Mouse (Mus musculus) small intestine, adult 2 months (tissue): ENCODE results near the gene Tex47. TPM values are rescaled to one million over a fixed set of nuclear protein-coding genes. Genes with fewer than 3 reads are reported as not detected.

Source experiments
- H3K27ac ChIP-seq: fragments of 200-500 bp; 2 replicates; pipeline ENCODE4 v1.5.1; 2012; ENCODE audit warnings: low read depth, low read length, control low read depth, inconsistent platforms; ENCODE audit not compliant: insufficient read depth
- H3K27me3 ChIP-seq: fragments of 200-500 bp; 2 replicates; pipeline ENCODE4 v1.6.1; 2012; ENCODE audit warnings: mild to moderate bottlenecking, moderate library complexity, low read length, inconsistent platforms; ENCODE audit not compliant: control insufficient read depth, insufficient read depth
- H3K36me3 ChIP-seq: fragments of 200-500 bp; 2 replicates; pipeline ENCODE4 v1.6.1; 2012; ENCODE audit warnings: mild to moderate bottlenecking, low read length, control low read depth, inconsistent platforms; ENCODE audit not compliant: control insufficient read depth, insufficient read depth
- H3K4me1 ChIP-seq: fragments of 200-500 bp; 2 replicates; pipeline ENCODE4 v1.6.1; 2012; ENCODE audit warnings: low read length, inconsistent platforms, mixed read lengths; ENCODE audit not compliant: control insufficient read depth, insufficient read depth, insufficient read length
- H3K4me3 ChIP-seq: fragments of 200-500 bp; 2 replicates; pipeline ENCODE4 v1.5.1; 2012; ENCODE audit warnings: low read depth, mild to moderate bottlenecking, control low read depth, inconsistent platforms, low read length, moderate library complexity
- CTCF ChIP-seq: fragments of 200-500 bp; IDR thresholded peaks from 2 replicates; pipeline ENCODE4 v1.5.1; 2012; ENCODE audit warnings: low read depth, mild to moderate bottlenecking, control low read depth, inconsistent platforms, low read length, moderate library complexity, mixed read lengths; ENCODE audit not compliant: insufficient replicate concordance, insufficient read length; ENCODE audit errors: extremely low read depth
- POLR2A ChIP-seq: fragments of 200-500 bp; IDR thresholded peaks from 2 replicates; pipeline ENCODE4 v1.6.1; 2012; ENCODE audit warnings: low read depth, mild to moderate bottlenecking, control low read depth, inconsistent platforms, low read length, moderate library complexity
- WGBS: fragments of 180-500 bp; shearing (Covaris S2); methylation state at CpG from one replicate; pipeline ENCODE4 v1.1.7; 2018; 5-methylcytosine and 5-hydroxymethylcytosine counted together
- polyA plus RNA-seq: library from polyadenylated mRNA; depleted of rRNA; stranded (reverse); fragments of >200 nt; gene quantifications from 2 replicates; pipeline ENCODE4 v1.2.3, GENCODE M21; 2012; rRNA removed

Tex47 gene
- polyA plus RNA-seq, result not detected in 2 replicates

DNA sequence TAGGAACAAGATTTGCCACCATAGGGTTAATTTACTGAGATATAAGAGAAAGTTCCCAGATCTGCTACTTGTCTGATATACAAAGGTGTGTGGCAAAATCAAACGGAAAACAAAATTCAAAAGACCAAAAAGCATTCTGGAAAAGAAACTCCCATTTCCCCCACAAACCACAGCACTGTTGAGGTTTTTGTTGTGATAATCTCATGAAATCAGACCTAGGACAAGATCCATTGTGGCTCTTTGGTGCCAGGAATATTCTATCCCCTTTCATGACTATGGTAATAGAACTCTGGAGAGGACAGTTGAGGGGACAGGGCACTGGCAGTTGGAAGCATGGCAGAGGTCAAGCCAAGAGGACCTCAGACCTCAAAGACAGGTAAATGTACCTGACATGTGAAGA is at the start of gene Tex47:
Gene Tex47, plus strand, starts transcription at position 301 of the 400 bp plus-strand sequence.
- no peaks in the 10 kb centered on the region for H3K36me3 ChIP-seq
- no peak within 1 kb of the TSS for H3K4me3 ChIP-seq
- H3K27me3 ChIP-seq, result no peaks in the 10 kb centered on the region
- TF ChIP-seq CTCF, result no peak
- TF ChIP-seq POLR2A, result no peak
- WGBS, result 75% methylated on average over 1 of the region's 1 CpGs
- H3K27ac ChIP-seq, result no peak within 1 kb of the TSS
- no peaks in the 10 kb centered on the region for H3K4me1 ChIP-seq

GRCm38 (mm10) chr5:7276659-7277455 is 27.1 kb upstream of the Tex47 start:
- Histone ChIP-seq H3K4me1 (no peaks in the 10 kb centered on the region), H3K36me3 (no peaks in the 10 kb centered on the region), H3K4me3 (no peak overlapping the region), H3K27ac (no peak overlapping the region), H3K27me3 (no peaks in the 10 kb centered on the region)
- 82% methylated on average over 7 of the region's 7 CpGs for WGBS
- TF ChIP-seq POLR2A (no peak), CTCF (no peak)

DNA sequence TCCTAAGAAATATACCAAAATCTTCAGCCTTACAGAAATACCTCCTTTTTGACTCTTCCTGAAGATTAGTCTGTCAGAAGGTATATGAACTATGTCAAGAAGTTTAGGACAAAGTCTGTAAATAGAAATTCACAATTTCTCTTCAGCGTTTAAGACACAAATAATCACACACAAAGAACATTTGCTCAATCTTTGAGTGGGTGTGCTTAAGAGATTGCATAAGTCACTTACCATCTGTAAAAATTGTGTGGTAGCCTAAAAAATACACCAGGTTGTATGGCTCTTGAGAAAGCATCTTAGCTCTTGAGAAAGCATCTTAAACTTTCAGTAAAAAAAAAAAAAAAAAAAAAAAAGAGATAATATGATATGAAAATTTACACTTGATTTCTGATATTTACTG is 19.6 kb upstream of the Tex47 start:
- H3K27me3 ChIP-seq, result no peaks in the 10 kb centered on the region
- no peak overlapping the region for H3K4me3 ChIP-seq
- no peak for TF ChIP-seq CTCF
- H3K36me3 ChIP-seq, result no peaks in the 10 kb centered on the region
- H3K27ac ChIP-seq, result no peak overlapping the region
- WGBS, result 75% methylated on average over 1 of the region's 1 CpGs
- no peaks in the 10 kb centered on the region for H3K4me1 ChIP-seq

DNA sequence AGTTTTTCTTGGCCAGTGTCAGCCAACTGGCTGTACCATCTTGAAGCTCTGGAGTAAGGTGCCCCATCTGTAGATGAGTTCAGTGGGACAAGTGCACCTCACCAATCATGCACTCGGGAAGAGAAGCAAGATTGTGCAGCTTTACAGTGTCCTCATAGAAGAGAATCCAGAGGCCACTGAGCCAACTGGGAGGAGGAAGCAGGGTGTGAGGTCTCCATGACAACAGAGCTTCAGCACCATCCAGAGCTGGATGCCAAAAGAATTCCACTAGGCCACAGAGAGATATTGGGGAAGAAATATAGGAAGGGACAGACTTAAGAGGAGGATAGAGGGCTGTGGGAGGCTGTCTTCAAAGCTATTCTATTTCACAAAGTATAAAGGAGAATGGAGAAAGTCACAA is 950 bp upstream of the Tex47 start:
- no peaks in the 10 kb centered on the region for H3K27me3 ChIP-seq
- no peaks in the 10 kb centered on the region for H3K4me1 ChIP-seq
- no peaks in the 10 kb centered on the region for H3K36me3 ChIP-seq
- WGBS, result 70% methylated on average over 1 of the region's 1 CpGs
- TF ChIP-seq CTCF (no peak), POLR2A (no peak)
- no peak overlapping the region for H3K4me3 ChIP-seq
- no peak overlapping the region for H3K27ac ChIP-seq

DNA sequence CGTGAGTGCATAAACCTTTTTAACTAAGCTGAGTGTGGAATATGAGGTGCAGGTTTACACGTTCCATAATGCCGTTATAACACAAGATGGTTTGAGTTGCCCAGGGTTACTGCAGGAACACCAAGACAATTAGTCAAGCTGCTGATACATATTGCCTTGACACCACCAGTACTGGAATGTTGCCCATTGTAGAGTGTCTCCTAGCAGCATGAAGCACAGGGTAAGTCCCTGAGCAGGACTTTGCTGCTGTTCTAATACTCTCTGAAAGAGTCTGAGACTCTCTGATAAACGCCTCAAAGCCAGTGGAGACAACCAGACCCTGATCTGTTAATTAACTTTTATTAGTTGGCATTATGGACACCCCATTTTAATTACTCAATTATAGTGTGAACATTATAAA is 21.7 kb downstream of the Tex47 start:
- no peaks in the 10 kb centered on the region for H3K36me3 ChIP-seq
- no peak overlapping the region for H3K4me3 ChIP-seq
- H3K27ac ChIP-seq, result no peak overlapping the region
- no peaks in the 10 kb centered on the region for H3K27me3 ChIP-seq
- TF ChIP-seq CTCF (no peak), POLR2A (no peak)
- no peaks in the 10 kb centered on the region for H3K4me1 ChIP-seq
- 80% methylated on average over 4 of the region's 4 CpGs for WGBS

DNA sequence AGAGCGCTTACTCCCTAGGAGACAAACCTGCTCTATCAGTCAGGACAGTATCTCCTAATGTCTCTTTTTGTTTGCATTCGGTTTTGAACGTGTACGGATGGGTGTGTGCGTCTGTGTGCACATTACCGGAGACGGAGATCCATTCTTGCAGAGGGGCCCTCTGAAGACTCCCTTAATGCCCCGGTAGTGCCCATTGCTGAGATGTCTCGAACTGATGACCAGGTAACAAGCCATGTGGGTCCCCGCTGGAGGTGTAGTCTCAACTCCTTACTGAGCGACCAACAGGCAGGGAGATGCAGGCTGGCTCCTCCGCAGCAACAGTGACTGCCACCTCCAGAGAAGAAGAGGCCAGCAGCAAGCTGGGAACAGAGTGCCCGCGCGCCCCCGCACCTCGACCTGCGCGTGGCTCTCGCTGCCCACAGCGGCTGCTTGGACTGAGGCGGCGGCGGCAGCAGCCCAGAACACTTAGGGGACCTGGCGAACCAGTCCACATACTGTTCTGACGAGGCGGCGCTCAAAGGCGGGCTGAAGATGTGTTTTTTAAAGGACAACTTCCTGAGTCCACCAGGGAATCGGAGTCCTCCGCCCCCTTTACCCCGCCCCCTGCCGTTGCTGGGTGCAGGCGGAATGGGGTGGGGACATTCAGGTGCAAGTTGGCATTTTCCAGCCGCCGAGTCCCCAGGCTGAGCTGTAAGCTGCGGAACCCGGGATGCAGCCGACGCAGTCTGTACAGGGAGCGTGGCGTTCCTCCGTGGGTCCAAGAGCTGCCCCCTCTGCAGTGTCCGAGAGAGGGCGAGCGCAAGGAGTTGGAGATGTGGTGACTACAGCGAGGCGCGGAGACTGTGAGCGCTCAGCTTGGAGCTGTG is 40.5 kb downstream of the Tex47 start, which contains the start of gene Zfp804b:
Gene Zfp804b, minus strand, starts transcription at position 612 of the 866 bp plus-strand sequence.
- no peaks in the 10 kb centered on the region for H3K27me3 ChIP-seq
- no peaks in the 10 kb centered on the region; the same call in 1 of the 2 replicates for H3K4me1 ChIP-seq
- no peaks in the 10 kb centered on the region for H3K36me3 ChIP-seq
- WGBS, result 3% methylated on average over 50 of the region's 50 CpGs
- peak within 1 kb of the TSS; percentile 42 for H3K4me3 ChIP-seq
- TF ChIP-seq CTCF (no peak), POLR2A (no peak)
- no peak within 1 kb of the TSS for H3K27ac ChIP-seq

DNA sequence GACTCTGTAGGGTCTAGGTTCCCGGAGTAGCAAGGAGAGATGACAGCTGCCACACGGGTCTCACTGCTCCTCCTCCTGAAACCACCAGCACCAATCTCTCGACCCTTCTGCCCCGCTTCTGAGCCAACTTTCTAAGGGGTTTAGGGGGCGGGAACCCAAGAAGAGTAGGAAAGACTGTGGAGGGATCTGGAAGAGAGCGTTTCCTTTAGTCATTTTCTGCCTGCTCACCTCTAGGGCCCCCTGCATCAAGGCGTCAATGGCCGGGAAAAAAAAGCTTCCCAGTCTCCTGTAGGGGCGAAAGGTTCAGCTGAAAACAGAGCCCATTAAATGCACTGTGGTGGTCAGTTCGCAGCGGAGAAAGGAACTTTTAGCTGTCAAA is 41.1 kb downstream of the Tex47 start:
- Histone ChIP-seq H3K27ac (no peak overlapping the region), H3K36me3 (no peaks in the 10 kb centered on the region), H3K4me1 (no peaks in the 10 kb centered on the region; the same call in 1 of the 2 replicates), H3K27me3 (no peaks in the 10 kb centered on the region), H3K4me3 (peak overlapping the region; percentile 42)
- TF ChIP-seq POLR2A (no peak), CTCF (no peak)
- 5% methylated on average over 11 of the region's 11 CpGs for WGBS

Other genes starting within 250 kb of the Tex47 start
- gene Zfp804b, start 40.6 kb downstream of the Tex47 start, polyA plus RNA-seq, result not detected in 2 replicates